Mouse (Mus musculus) kidney, postnatal 25 days (tissue): Measurements from ENCODE around the gene Dido1.

ENCODE experiments used
- DNase-seq, 2 experiments: peaks; one replicate each; pipeline ENCODE4 v3.0.0; 2021; ENCODE audit warnings: mixed read lengths in 2 of 2

The Dido1 gene

GRCm38 (mm10) chr2:180709923-180710272 is at the start of gene Dido1, which contains the start of gene Gid8:
Gene Dido1 (minus strand): TSS chr2:180709999.
Gene Gid8 (plus strand): TSS chr2:180710117.
- peak; percentile 97 to 99 for DNase-seq

DNA sequence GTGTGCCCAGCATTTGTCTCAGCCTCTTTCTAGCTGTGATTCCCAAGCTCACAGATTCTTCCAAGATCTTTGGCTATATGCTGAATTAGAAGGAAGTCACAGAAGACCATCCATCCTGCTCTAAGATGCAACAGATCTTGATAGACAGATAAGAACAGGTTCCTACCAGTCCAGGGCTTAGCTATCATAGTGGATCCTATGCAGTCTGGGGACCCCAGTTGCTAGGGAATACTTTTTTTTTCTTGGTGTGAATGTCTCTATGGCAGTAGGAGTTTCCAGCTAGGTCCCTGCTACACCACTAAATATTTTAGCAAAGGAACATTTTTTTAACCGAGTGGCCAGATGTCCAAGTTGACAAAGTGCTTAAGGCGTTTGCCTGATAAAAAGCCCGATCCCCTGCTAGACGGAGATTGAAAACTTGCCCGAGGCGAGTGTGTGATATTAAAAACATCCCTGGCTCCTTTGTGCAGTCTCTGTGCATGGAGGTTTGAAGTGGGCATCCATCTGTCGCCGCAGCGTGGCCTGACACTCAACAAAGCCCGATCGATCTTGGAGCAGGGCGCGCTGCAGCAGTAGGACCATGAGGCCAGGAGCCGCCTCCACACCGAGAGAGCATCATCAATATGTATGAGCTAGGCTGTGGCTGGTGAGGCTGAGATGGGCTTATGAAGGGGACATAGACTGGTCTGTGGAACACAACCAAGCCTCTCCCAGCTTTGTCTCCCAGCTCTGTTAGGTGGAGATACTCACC is 48.9 kb upstream of the Dido1 start:
- DNase-seq = no peak

GRCm38 (mm10) chr2:180756786-180757185 is 47.0 kb upstream of the Dido1 start:
- DNase-seq = no peak

GRCm38 (mm10) chr2:180755896-180756295 is 46.1 kb upstream of the Dido1 start:
- peak; percentile 66 to 67 for DNase-seq

- no peak for DNase-seq
Measured at GRCm38 (mm10) chr2:180754976-180755688, 45.3 kb upstream of the Dido1 start.

DNA sequence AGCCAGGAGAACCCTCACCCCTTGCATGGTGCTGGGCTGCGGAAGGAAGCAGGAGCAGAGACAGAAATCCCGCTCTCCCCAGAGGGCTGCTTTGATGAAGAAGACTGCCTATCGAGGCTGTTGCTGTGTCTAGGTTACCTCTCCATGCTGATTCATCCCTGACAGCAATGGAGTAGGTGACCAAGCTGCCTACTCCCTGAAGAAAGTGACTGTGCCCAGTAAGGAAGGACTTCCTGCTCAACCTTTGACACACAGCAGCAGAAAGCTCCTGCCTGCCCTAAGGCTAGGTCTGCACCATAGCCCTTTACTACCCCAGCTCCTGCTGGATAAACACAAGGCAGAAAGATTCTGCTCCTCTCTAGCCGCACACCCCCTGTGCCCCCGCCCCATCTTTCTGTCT is 39.1 kb upstream of the Dido1 start:
- no peak for DNase-seq

- peak in 1 of 2 experiments; percentile 23 for DNase-seq
Measured at GRCm38 (mm10) chr2:180746569-180747192, 36.9 kb upstream of the Dido1 start.

DNA sequence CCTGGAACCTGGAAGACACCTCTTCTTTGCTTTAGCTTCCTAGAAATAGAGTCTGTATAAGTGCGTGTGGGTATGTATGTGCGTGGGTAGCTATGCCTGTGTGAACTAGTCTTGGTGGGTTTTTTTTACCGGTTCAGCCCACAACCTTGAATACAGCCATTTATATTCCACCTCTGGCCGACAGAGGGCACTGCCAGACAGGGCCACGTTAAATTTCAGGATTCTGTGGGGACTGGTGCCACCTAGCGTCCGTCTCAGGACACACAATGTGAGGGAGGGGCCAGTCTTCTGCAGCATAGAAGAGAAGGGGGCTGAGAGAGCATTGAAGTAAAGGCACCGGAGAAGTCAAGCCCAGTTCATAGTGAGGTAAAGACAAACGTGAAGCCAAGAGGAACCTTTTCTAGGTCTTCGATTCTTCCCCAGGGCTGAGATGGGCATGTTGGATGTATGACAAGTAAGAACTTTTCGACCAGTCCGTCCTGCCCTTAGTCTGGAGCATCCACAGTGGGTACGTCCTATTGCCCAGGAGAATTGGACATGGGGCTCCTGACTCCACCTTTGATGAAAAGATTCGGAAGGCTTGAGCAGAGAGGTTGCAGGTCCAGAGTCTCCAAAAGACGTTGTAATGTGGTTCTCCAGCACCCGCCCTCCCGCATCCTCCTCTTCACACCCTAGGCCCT is 35.6 kb upstream of the Dido1 start:
- DNase-seq = peak; percentile 83 to 92

- no peak for DNase-seq
Measured at GRCm38 (mm10) chr2:180743321-180743720, 33.5 kb upstream of the Dido1 start.

DNA sequence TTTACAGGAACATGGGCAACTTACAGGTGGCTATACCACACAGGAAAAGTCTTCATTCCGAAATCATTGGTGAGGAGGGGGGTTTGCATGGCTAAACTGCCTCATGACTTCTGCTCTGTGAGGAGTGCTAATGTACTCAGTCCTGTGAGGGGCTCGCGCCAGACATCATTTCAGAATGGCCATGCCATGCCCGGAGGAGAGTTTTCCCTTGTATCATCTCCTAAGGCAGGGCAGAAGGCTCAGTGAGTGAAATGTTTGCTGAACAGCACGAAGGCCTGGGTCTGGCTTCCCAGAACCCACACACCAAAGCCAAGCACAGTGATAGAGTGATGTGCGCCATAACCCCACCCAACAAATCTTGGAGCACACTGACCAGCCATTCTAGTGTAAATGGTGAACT is 33.0 kb upstream of the Dido1 start:
- DNase-seq = peak in 1 of 2 experiments; percentile 2

DNA sequence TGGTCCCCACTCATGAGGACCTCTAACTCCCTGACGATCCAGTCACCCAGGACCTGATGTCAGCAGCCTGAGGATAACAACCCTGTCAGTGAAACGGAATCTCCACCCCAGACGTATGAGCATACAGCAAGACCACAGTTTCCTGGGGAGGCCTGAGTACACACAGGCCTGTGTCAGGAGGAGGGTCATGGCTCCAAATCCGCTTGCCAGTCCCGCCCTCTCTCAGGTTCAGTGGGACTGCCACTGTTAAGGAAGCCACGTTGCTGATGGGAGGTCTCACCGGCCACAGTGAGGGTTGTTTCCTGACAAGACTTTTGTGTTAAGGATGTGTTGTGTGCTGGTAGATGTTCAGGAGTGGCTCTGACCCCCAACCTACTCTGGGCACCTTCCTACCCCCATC is 31.6 kb upstream of the Dido1 start:
- no peak for DNase-seq

GRCm38 (mm10) chr2:180740349-180740748 is 30.6 kb upstream of the Dido1 start:
- DNase-seq = no peak

GRCm38 (mm10) chr2:180737984-180738383 is 28.2 kb upstream of the Dido1 start:
- no peak for DNase-seq

DNA sequence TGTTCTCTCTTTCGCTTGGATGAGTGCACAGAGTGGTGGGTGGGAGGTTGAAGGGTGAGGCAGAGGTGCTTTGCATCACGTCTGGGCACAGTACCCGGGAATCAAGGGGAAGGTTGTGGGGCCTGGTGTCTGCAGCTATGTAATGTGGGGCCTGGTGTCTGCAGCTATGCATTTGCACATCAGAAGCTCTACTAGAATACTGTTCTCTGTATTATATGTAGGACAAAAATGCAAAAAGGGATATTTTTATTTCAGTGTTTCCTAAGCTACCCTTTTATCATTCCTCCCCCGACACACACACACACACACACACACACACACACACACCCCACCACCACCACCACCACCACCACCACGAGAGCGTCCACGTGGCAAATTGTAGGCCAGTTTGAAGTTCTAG is 25.4 kb upstream of the Dido1 start:
- no peak for DNase-seq

- DNase-seq = no peak
Measured at GRCm38 (mm10) chr2:180731984-180732383, 22.2 kb upstream of the Dido1 start.

GRCm38 (mm10) chr2:180731036-180731435 is 21.2 kb upstream of the Dido1 start:
- peak in 1 of 2 experiments; percentile 39 for DNase-seq

- no peak for DNase-seq
Measured at GRCm38 (mm10) chr2:180727613-180728021, 17.8 kb upstream of the Dido1 start.

DNA sequence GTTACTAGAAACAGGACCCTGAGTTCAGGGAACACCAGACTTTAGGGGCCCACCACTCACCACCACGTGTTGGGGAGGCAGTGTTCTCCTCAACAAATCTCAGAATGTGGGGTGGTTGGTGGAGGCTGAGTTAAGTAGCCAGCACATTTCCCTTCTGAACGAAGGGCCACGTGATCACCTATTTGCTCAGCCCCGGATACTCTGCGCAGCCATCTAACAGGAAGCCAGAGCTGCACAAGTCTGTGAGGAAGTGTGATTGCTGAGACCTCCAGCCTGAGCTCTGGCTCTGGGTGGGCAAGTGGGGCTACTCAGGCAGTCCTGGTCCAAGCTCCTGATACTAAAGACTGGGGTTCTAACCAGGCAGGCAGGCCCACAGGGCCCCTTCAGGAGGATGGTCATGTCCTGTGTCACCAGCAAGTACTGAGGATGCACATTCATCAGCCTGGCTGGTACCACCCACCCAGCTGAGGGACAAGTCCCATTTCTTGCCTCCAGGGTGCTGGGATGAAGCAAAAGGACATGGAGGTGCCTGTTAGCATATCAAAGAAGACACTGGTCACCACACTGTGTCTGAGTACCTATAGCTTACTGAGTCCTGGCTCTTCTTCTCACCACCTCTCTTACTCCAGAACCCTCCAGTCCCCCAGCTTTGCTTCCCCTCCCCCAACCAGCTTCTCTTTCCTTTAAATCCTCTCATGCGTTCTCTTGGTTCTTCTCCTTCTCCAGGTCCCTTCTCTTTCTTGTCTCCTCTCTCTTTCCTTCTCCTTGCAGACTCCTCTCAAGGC is 17.1 kb upstream of the Dido1 start:
- no peak for DNase-seq

- DNase-seq = no peak
Measured at GRCm38 (mm10) chr2:180725856-180726629, 16.2 kb upstream of the Dido1 start.

DNA sequence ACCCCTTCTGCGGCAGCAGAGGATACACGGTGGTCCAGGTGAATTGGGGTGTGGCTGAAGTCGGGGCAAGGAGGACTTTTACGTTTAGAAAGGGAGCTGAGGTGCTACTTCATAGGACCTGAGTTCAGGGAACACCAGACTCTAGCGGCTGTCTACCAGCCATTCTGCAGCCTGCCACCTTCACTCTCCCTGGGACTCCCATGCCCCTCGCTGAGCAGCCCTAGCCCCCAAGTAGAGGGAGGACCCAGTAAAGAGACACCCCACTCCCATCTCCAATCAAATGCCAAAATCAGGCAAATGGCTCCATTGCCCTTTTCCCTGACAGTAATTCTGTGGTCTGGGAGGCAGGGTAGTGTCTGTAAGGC is 15.6 kb upstream of the Dido1 start:
- no peak for DNase-seq

DNA sequence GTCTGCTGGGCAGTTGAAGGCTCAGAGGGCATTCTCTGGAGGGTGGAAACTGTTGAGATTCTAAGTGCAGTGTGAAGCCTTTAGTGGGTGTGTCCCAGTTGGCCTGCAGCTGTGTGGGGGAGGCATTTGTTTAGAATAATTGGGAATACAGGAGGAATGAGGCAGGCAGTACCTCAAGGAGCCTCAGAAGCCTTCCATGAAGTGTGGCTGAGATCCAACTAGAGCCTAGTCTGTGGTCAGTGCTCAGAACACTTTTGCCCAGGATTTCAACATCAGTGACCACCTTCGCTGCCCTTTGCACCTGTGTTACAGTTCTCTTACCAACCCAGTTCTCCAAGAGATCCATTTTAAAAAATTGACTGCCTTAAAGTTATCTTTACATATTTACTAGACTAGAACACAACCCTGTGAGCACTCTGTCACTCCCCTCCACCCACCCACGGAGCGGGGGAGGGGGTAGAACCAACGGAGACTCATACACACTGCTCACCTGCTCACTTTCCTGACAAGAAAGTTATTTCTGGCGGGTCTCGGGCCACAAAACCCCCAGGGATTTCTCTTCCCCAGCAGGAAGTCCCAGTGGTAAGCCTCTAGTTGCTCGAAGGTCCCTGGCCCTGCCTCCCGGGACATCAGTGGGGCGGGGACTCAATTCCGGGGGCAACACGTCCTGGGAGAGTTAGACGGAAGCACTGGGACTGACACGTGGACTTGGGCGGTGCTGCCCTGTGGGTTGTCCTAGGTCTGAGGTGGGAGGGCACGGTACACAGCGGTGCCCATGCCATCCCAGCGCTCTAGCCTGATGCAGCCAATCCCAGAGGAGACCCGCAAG is 15.0 kb upstream of the Dido1 start, which contains the start of gene Slc17a9:
Slc17a9 (plus strand) TSS at position 679 of the 829 bp plus-strand sequence.
- DNase-seq = peak; percentile 70 to 90
